Mouse (Mus musculus): ENCODE data around the gene Zfp266. TPM values are rescaled to one million over a fixed set of nuclear protein-coding genes. Genes with fewer than 3 reads are reported as not detected.
"Not testable (repeated sequence)": the region's sequence is repeated elsewhere in the genome, so short reads cannot be mapped to it uniquely, and the experiment has no call there.

Zfp266 gene
- 3.0 and 9.8 TPM in 2 replicates for polyA plus RNA-seq (2011; ENCODE audit: insufficient read depth, insufficient read length, low replicate concordance, missing spikeins)

GRCm38 (mm10) chr9:20521306-20521957 lies at the start of gene Zfp266:
Gene Zfp266, minus strand, starts transcription at chr9:20521417.
- WGBS = under 1% methylated on average over 46 of the region's 46 CpGs
- TF ChIP-seq POLR2A (IDR thresholded peaks at IDR 0.05; ENCODE audit: borderline replicate concordance, control insufficient read depth, low read depth, low read length) = peak; percentile 67; the same call in 1 of the 2 replicates
- no peak for TF ChIP-seq CTCF (IDR thresholded peaks at IDR 0.05; ENCODE audit: control insufficient read depth, insufficient read depth, low read length)
- no peaks in the 10 kb centered on the region; the same call in 1 of the 2 replicates for H3K4me1 ChIP-seq (ENCODE audit: control insufficient read depth, insufficient read depth, low read length)
- peak within 1 kb of the TSS; percentile 92 for H3K4me3 ChIP-seq (replicated peaks; ENCODE audit: control insufficient read depth, low read depth, low read length)
- H3K27ac ChIP-seq (ENCODE audit: control insufficient read depth, insufficient read depth, low read depth, low read length, poor library complexity) = peak within 1 kb of the TSS; percentile 70

GRCm38 (mm10) chr9:20565326-20566030 lies 44.3 kb upstream of the Zfp266 start:
- not testable (repeated sequence) for H3K4me1 ChIP-seq (ENCODE audit: control insufficient read depth, insufficient read depth, low read length); H3K27ac ChIP-seq (ENCODE audit: control insufficient read depth, insufficient read depth, low read depth, low read length, poor library complexity); H3K4me3 ChIP-seq (replicated peaks; ENCODE audit: control insufficient read depth, low read depth, low read length)
- 70% methylated on average over 3 of the region's 3 CpGs for WGBS

- no peaks in the 10 kb centered on the region for H3K4me1 ChIP-seq (ENCODE audit: control insufficient read depth, insufficient read depth, low read length)
- no peak overlapping the region for H3K27ac ChIP-seq (ENCODE audit: control insufficient read depth, insufficient read depth, low read depth, low read length, poor library complexity)
- 81% methylated on average over 5 of the region's 5 CpGs for WGBS
- TF ChIP-seq CTCF (IDR thresholded peaks at IDR 0.05; ENCODE audit: control insufficient read depth, insufficient read depth, low read length) = 0 out of 2 replicates have a peak, but pooled peaks have one; percentile 11
- TF ChIP-seq POLR2A (IDR thresholded peaks at IDR 0.05; ENCODE audit: borderline replicate concordance, control insufficient read depth, low read depth, low read length) = no peak
- H3K4me3 ChIP-seq (replicated peaks; ENCODE audit: control insufficient read depth, low read depth, low read length) = no peak overlapping the region
Measured at GRCm38 (mm10) chr9:20562177-20562576, 41.0 kb upstream of the Zfp266 start.

- Histone ChIP-seq H3K27ac (ENCODE audit: control insufficient read depth, insufficient read depth, low read depth, low read length, poor library complexity) (no peak overlapping the region), H3K4me3 (replicated peaks; ENCODE audit: control insufficient read depth, low read depth, low read length) (no peak overlapping the region), H3K4me1 (ENCODE audit: control insufficient read depth, insufficient read depth, low read length) (no peaks in the 10 kb centered on the region; the same call in 1 of the 2 replicates)
- TF ChIP-seq CTCF (IDR thresholded peaks at IDR 0.05; ENCODE audit: control insufficient read depth, insufficient read depth, low read length) = no peak
- TF ChIP-seq POLR2A (IDR thresholded peaks at IDR 0.05; ENCODE audit: borderline replicate concordance, control insufficient read depth, low read depth, low read length) = no peak
- 71% methylated on average over 1 of the region's 1 CpGs for WGBS
Measured at GRCm38 (mm10) chr9:20552698-20553097, 31.5 kb upstream of the Zfp266 start.

DNA sequence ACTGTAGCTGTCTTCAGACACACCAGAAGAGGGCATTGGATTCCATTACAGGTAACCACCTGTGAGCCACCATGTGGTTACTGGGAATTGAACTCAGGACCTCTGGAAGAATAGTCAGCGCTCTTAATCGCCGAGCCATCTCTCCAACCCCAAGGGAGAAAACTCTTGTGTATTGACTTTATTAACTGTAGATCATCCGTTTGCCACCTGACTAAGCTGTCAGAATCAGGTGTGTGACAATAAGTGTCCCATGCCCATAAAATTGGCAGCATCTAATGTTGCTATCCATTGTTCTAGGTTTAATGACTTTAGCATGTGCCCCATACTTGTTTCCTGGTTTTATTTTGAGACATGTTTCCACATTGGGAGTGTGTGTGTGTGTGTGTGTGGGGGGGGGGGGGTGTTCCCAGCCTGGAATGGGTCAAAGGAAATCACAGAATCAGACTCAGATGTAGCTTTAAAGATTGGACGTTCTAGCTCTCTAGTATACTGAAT lies 30.6 kb upstream of the Zfp266 start:
- Histone ChIP-seq H3K27ac (ENCODE audit: control insufficient read depth, insufficient read depth, low read depth, low read length, poor library complexity) (no peak overlapping the region), H3K4me1 (ENCODE audit: control insufficient read depth, insufficient read depth, low read length) (no peaks in the 10 kb centered on the region; the same call in 1 of the 2 replicates), H3K4me3 (replicated peaks; ENCODE audit: control insufficient read depth, low read depth, low read length) (no peak overlapping the region)
- TF ChIP-seq POLR2A (IDR thresholded peaks at IDR 0.05; ENCODE audit: borderline replicate concordance, control insufficient read depth, low read depth, low read length) = no peak
- TF ChIP-seq CTCF (IDR thresholded peaks at IDR 0.05; ENCODE audit: control insufficient read depth, insufficient read depth, low read length) = no peak
- 65% methylated on average over 5 of the region's 5 CpGs for WGBS

GRCm38 (mm10) chr9:20545151-20545550 lies 23.9 kb upstream of the Zfp266 start:
- Histone ChIP-seq H3K4me3 (replicated peaks; ENCODE audit: control insufficient read depth, low read depth, low read length) (no peak overlapping the region), H3K4me1 (ENCODE audit: control insufficient read depth, insufficient read depth, low read length) (no peaks in the 10 kb centered on the region), H3K27ac (ENCODE audit: control insufficient read depth, insufficient read depth, low read depth, low read length, poor library complexity) (no peak overlapping the region)
- TF ChIP-seq POLR2A (IDR thresholded peaks at IDR 0.05; ENCODE audit: borderline replicate concordance, control insufficient read depth, low read depth, low read length) (no peak), CTCF (IDR thresholded peaks at IDR 0.05; ENCODE audit: control insufficient read depth, insufficient read depth, low read length) (0 out of 2 replicates have a peak, but pooled peaks have one; percentile 2)
- 23% methylated on average over 8 of the region's 8 CpGs for WGBS

GRCm38 (mm10) chr9:20544070-20544821 lies 23.0 kb upstream of the Zfp266 start:
- no peaks in the 10 kb centered on the region for H3K4me1 ChIP-seq (ENCODE audit: control insufficient read depth, insufficient read depth, low read length)
- H3K27ac ChIP-seq (ENCODE audit: control insufficient read depth, insufficient read depth, low read depth, low read length, poor library complexity) = no peak overlapping the region
- TF ChIP-seq CTCF (IDR thresholded peaks at IDR 0.05; ENCODE audit: control insufficient read depth, insufficient read depth, low read length) = no peak
- WGBS = 12% methylated on average over 43 of the region's 43 CpGs
- H3K4me3 ChIP-seq (replicated peaks; ENCODE audit: control insufficient read depth, low read depth, low read length) = peak overlapping the region; percentile 35

DNA sequence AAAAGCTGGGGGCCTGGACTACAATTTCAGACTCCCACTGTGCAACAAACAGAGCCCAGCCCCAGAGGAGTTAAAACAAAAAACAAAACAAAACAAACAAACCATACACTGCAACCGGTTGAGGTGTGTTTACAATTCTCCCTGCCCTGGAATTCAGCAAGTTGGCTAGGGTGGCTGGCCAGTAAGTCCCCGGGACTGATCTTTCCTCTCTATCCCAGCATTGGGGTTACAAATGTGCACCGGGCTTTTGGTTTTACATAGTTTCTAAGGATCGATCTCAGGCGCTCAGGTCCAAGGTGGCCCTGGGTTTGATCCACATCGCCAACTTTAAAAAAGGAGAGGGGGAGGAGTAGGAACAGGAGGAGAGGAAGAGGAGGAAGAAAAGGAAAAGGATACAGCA lies 22.3 kb upstream of the Zfp266 start:
- Histone ChIP-seq H3K4me3 (replicated peaks; ENCODE audit: control insufficient read depth, low read depth, low read length) (no peak overlapping the region), H3K27ac (ENCODE audit: control insufficient read depth, insufficient read depth, low read depth, low read length, poor library complexity) (no peak overlapping the region), H3K4me1 (ENCODE audit: control insufficient read depth, insufficient read depth, low read length) (no peaks in the 10 kb centered on the region)
- no peak for TF ChIP-seq POLR2A (IDR thresholded peaks at IDR 0.05; ENCODE audit: borderline replicate concordance, control insufficient read depth, low read depth, low read length)
- no peak for TF ChIP-seq CTCF (IDR thresholded peaks at IDR 0.05; ENCODE audit: control insufficient read depth, insufficient read depth, low read length)
- 67% methylated on average over 6 of the region's 6 CpGs for WGBS

Measured in bone marrow, adult 2 months (tissue).